Mouse (Mus musculus) forebrain, embryonic 12.5 days (tissue): Measurements from ENCODE around the gene Gna14. TPM values are rescaled to one million over a fixed set of nuclear protein-coding genes. Genes with fewer than 3 reads are reported as not detected.

Source experiments
- ATAC-seq: fragments of 200-750 bp; cut with Nextera tagmentation; 2 replicates; pipeline ENCODE4 v1.8.0; 2017; ENCODE audit warnings: moderate TSS enrichment; ENCODE audit not compliant: low FRiP score
- H3K27ac ChIP-seq: fragments of 300-500 bp; sonication (generic); 2 replicates; pipeline ENCODE4 v1.5.1; 2016; ENCODE audit warnings: mild to moderate bottlenecking
- H3K27me3 ChIP-seq: fragments of 300-500 bp; sonication (generic); 2 replicates; pipeline ENCODE4 v1.6.1; 2016; ENCODE audit warnings: mild to moderate bottlenecking
- H3K36me3 ChIP-seq: fragments of 300-500 bp; sonication (generic); replicated peaks from 2 replicates; pipeline ENCODE4 v1.6.1; 2016; ENCODE audit warnings: mild to moderate bottlenecking
- H3K4me1 ChIP-seq: fragments of 300-500 bp; sonication (generic); 2 replicates; pipeline ENCODE4 v1.6.1; 2016
- H3K4me2 ChIP-seq: fragments of 300-500 bp; sonication (generic); 2 replicates; pipeline ENCODE4 v1.6.1; 2016; ENCODE audit warnings: mild to moderate bottlenecking, moderate library complexity
- H3K4me3 ChIP-seq: fragments of 300-500 bp; sonication (generic); replicated peaks from 2 replicates; pipeline ENCODE4 v1.5.1; 2016; ENCODE audit warnings: mild to moderate bottlenecking
- H3K9ac ChIP-seq: fragments of 300-500 bp; sonication (generic); 2 replicates; pipeline ENCODE4 v1.6.1; 2016; ENCODE audit warnings: mild to moderate bottlenecking
- H3K9me3 ChIP-seq: fragments of 300-500 bp; sonication (generic); 2 replicates; pipeline ENCODE4 v1.6.1; 2016
- WGBS: fragments of 180-500 bp; shearing (Covaris S2); methylation state at CpG from one replicate; pipeline ENCODE4 v1.1.7; 2016; 5-methylcytosine and 5-hydroxymethylcytosine counted together
- polyA plus RNA-seq: library from polyadenylated mRNA; unstranded; fragments of >200 nt; fragmentation: Nextera tagmentation; extraction: Ambion mirVana; gene quantifications from 2 replicates; pipeline ENCODE4 v1.2.1, GENCODE M21; 2016

Gene Gna14
- 1.3 and 2.6 TPM in 2 replicates for polyA plus RNA-seq

- Histone ChIP-seq H3K27me3 (peaks cover 58% of the 10 kb centered on the region), H3K4me3 (peak within 1 kb of the TSS; percentile 43), H3K27ac (no peak within 1 kb of the TSS), H3K9ac (peak within 1 kb of the TSS; percentile 47), H3K36me3 (no peaks in the 10 kb centered on the region), H3K4me1 (peaks cover 35% of the 10 kb centered on the region), H3K4me2 (peak within 1 kb of the TSS; percentile 76), H3K9me3 (no peaks in the 10 kb centered on the region)
- peak; percentile 70; the same call in 1 of the 2 replicates for ATAC-seq
- 1% methylated on average over 27 of the region's 27 CpGs for WGBS
Observed at GRCm38 (mm10) chr19:16435531-16436231, at the start of gene Gna14. Gene Gna14, plus strand, starts transcription at chr19:16435762.

GRCm38 (mm10) chr19:16386514-16386913, 49.0 kb upstream of the Gna14 start:
- Histone ChIP-seq H3K27me3 (no peaks in the 10 kb centered on the region), H3K4me2 (no peak overlapping the region), H3K4me1 (peaks cover 32% of the 10 kb centered on the region), H3K4me3 (no peak overlapping the region), H3K9ac (no peak overlapping the region), H3K9me3 (no peaks in the 10 kb centered on the region), H3K36me3 (peaks cover 7% of the 10 kb centered on the region), H3K27ac (no peak overlapping the region)
- WGBS = 64% methylated on average over 6 of the region's 6 CpGs
- ATAC-seq = no peak

GRCm38 (mm10) chr19:16390192-16390795, 45.3 kb upstream of the Gna14 start:
- Histone ChIP-seq H3K27me3 (no peaks in the 10 kb centered on the region), H3K9ac (no peak overlapping the region), H3K4me1 (peaks cover 27% of the 10 kb centered on the region), H3K4me3 (no peak overlapping the region), H3K36me3 (no peaks in the 10 kb centered on the region), H3K27ac (no peak overlapping the region), H3K4me2 (no peak overlapping the region), H3K9me3 (no peaks in the 10 kb centered on the region)
- ATAC-seq = no peak
- 84% methylated on average over 6 of the region's 6 CpGs for WGBS

GRCm38 (mm10) chr19:16394381-16394780, 41.2 kb upstream of the Gna14 start:
- H3K27me3 ChIP-seq = no peaks in the 10 kb centered on the region
- no peak overlapping the region for H3K9ac ChIP-seq
- no peak for ATAC-seq
- no peak overlapping the region for H3K27ac ChIP-seq
- no peak overlapping the region for H3K4me3 ChIP-seq
- H3K9me3 ChIP-seq = no peaks in the 10 kb centered on the region
- no peaks in the 10 kb centered on the region for H3K36me3 ChIP-seq
- WGBS = 91% methylated on average over 5 of the region's 5 CpGs
- no peak overlapping the region for H3K4me2 ChIP-seq
- peaks cover 8% of the 10 kb centered on the region for H3K4me1 ChIP-seq

GRCm38 (mm10) chr19:16403101-16403500, 32.5 kb upstream of the Gna14 start:
- no peaks in the 10 kb centered on the region for H3K9me3 ChIP-seq
- no peak overlapping the region for H3K4me2 ChIP-seq
- H3K4me3 ChIP-seq = no peak overlapping the region
- H3K27ac ChIP-seq = no peak overlapping the region
- no peaks in the 10 kb centered on the region for H3K27me3 ChIP-seq
- H3K36me3 ChIP-seq = no peaks in the 10 kb centered on the region
- no peaks in the 10 kb centered on the region for H3K4me1 ChIP-seq
- WGBS = 89% methylated on average over 6 of the region's 6 CpGs
- no peak overlapping the region for H3K9ac ChIP-seq
- ATAC-seq = no peak

- Histone ChIP-seq H3K4me1 (no peaks in the 10 kb centered on the region), H3K36me3 (no peaks in the 10 kb centered on the region), H3K4me2 (no peak overlapping the region), H3K27me3 (no peaks in the 10 kb centered on the region), H3K4me3 (no peak overlapping the region), H3K27ac (no peak overlapping the region), H3K9ac (no peak overlapping the region), H3K9me3 (no peaks in the 10 kb centered on the region)
- 90% methylated on average over 1 of the region's 1 CpGs for WGBS
- ATAC-seq = no peak
Observed at GRCm38 (mm10) chr19:16407727-16408126, 27.8 kb upstream of the Gna14 start.

- no peak for ATAC-seq
- H3K4me3 ChIP-seq = no peak overlapping the region
- no peaks in the 10 kb centered on the region for H3K27me3 ChIP-seq
- H3K9me3 ChIP-seq = no peaks in the 10 kb centered on the region
- no peak overlapping the region for H3K4me2 ChIP-seq
- no peaks in the 10 kb centered on the region for H3K4me1 ChIP-seq
- no peaks in the 10 kb centered on the region for H3K36me3 ChIP-seq
- no peak overlapping the region for H3K9ac ChIP-seq
- H3K27ac ChIP-seq = no peak overlapping the region
Observed at GRCm38 (mm10) chr19:16411302-16411701, 24.3 kb upstream of the Gna14 start.

- WGBS = 89% methylated on average over 5 of the region's 5 CpGs
Observed at GRCm38 (mm10) chr19:16418086-16418663, 17.4 kb upstream of the Gna14 start.

GRCm38 (mm10) chr19:16425596-16425995, 10.0 kb upstream of the Gna14 start:
- Histone ChIP-seq H3K36me3 (no peaks in the 10 kb centered on the region; the same call in 1 of the 2 replicates), H3K4me1 (no peaks in the 10 kb centered on the region), H3K9me3 (peaks cover 9% of the 10 kb centered on the region; the same call in 1 of the 2 replicates), H3K4me2 (no peak overlapping the region), H3K27ac (no peak overlapping the region), H3K27me3 (no peaks in the 10 kb centered on the region), H3K4me3 (no peak overlapping the region), H3K9ac (no peak overlapping the region)
- no peak for ATAC-seq
- 87% methylated on average over 2 of the region's 2 CpGs for WGBS

More at GRCm38 (mm10) chr19:16418086-16418663, 17.4 kb upstream of the Gna14 start:
- H3K36me3 ChIP-seq = no peaks in the 10 kb centered on the region
- no peak for ATAC-seq
- H3K27ac ChIP-seq = no peak overlapping the region
- no peak overlapping the region for H3K4me3 ChIP-seq
- H3K27me3 ChIP-seq = no peaks in the 10 kb centered on the region
- H3K9me3 ChIP-seq = no peaks in the 10 kb centered on the region
- H3K9ac ChIP-seq = no peak overlapping the region
- H3K4me2 ChIP-seq = no peak overlapping the region
- H3K4me1 ChIP-seq = no peaks in the 10 kb centered on the region

- Histone ChIP-seq H3K4me2 (no peak overlapping the region), H3K27me3 (peaks cover 23% of the 10 kb centered on the region), H3K4me3 (no peak overlapping the region), H3K36me3 (no peaks in the 10 kb centered on the region; the same call in 1 of the 2 replicates), H3K27ac (no peak overlapping the region), H3K4me1 (peaks cover 15% of the 10 kb centered on the region), H3K9ac (no peak overlapping the region), H3K9me3 (peaks cover 9% of the 10 kb centered on the region; the same call in 1 of the 2 replicates)
- 77% methylated on average over 8 of the region's 8 CpGs for WGBS
- no peak for ATAC-seq
Observed at GRCm38 (mm10) chr19:16431368-16431767, 4.2 kb upstream of the Gna14 start.

- Histone ChIP-seq H3K4me3 (peak overlapping the region; percentile 43; the same call in 1 of the 2 replicates), H3K36me3 (no peaks in the 10 kb centered on the region), H3K27ac (no peak overlapping the region), H3K9ac (no peak overlapping the region), H3K4me2 (peak overlapping the region; percentile 76), H3K4me1 (peaks cover 35% of the 10 kb centered on the region), H3K27me3 (peaks cover 56% of the 10 kb centered on the region), H3K9me3 (no peaks in the 10 kb centered on the region)
- no peak for ATAC-seq
- 29% methylated on average over 9 of the region's 9 CpGs for WGBS
Observed at GRCm38 (mm10) chr19:16434879-16435278, 683 bp upstream of the Gna14 start.

GRCm38 (mm10) chr19:16436335-16437169, 990 bp downstream of the Gna14 start:
- WGBS = 2% methylated on average over 61 of the region's 61 CpGs
- peak; percentile 37 for ATAC-seq
- Histone ChIP-seq H3K27me3 (peaks cover 58% of the 10 kb centered on the region), H3K4me2 (peak overlapping the region; percentile 76), H3K4me1 (peaks cover 35% of the 10 kb centered on the region), H3K27ac (no peak overlapping the region), H3K9ac (peak overlapping the region; percentile 47), H3K4me3 (peak overlapping the region; percentile 43), H3K9me3 (no peaks in the 10 kb centered on the region), H3K36me3 (no peaks in the 10 kb centered on the region)
